Mouse (Mus musculus): ENCODE measurements around the gene Defa23. TPM values are rescaled to one million over a fixed set of nuclear protein-coding genes. Genes with fewer than 3 reads are reported as not detected.
"Not testable (repeated sequence)": the region's sequence is repeated elsewhere in the genome, so short reads cannot be mapped to it uniquely, and the experiment has no call there.

Gene Defa23
- not detected for total RNA-seq (2021)
- polyA plus RNA-seq (2012; rRNA removed) = not detected in 2 replicates
- long read RNA-seq = 0 reads

DNA sequence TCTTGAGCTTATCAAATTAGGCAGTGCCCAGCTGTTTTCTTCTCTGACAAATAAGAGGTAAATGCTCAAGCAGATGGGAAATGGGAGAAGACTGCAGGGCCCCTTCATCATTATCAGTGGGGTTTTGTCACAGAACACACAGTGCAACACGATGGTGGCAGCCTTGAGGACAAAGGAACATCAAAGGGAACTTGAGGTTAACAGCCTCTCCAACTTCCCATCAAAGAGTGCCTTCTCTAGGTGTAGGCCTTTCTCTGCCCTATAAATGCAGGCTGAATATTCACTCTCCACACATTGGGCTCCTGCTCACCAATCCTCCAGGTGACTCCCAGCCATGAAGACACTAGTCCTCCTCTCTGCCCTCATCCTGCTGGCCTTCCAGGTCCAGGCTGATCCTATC, at the start of gene Defa23:
TSS of gene Defa23 (plus strand) at position 301 of the 400 bp plus-strand sequence.
- not testable (repeated sequence) for DNase-seq

GRCm38 (mm10) chr8:21006801-21007200, 48.0 kb upstream of the Defa23 start:
- peak; percentile 36 for DNase-seq

GRCm38 (mm10) chr8:21008578-21008977, 46.3 kb upstream of the Defa23 start:
- peak; percentile 26 for DNase-seq

GRCm38 (mm10) chr8:21010548-21010947, 44.3 kb upstream of the Defa23 start:
- DNase-seq = not testable (repeated sequence)

- DNase-seq = not testable (repeated sequence)
Observed at GRCm38 (mm10) chr8:21025245-21025644, 29.6 kb upstream of the Defa23 start, which contains the start of gene Defa21. Gene Defa21 (plus strand): TSS chr8:21025545.

GRCm38 (mm10) chr8:21064738-21065137, 9.9 kb downstream of the Defa23 start, which contains the start of gene Defa35:
Gene Defa35 (plus strand): TSS chr8:21065038.
- not testable (repeated sequence) for DNase-seq

DNA sequence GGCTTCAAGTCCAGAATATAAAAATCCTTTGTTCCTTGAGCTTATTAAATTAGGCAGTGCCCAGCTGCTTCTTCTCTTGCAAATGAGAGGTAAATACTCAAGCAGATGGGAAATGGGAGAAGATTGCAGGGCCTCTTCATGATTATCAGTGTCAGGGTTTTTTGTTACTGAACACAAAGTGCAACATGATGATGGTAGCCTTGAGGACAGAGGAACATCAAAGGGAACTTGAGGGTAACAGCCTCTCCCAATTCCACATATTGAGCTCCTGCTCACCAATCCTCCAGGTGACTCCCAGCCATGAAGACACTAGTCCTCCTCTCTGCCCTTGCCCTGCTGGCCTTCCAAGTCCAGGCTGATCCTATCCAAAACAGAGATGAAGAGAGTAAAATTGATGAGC, 29.3 kb downstream of the Defa23 start, which contains the start of gene Defa25:
TSS of gene Defa25 (plus strand) at position 301 of the 400 bp plus-strand sequence.
- not testable (repeated sequence) for DNase-seq

GRCm38 (mm10) chr8:21093106-21093505, 38.3 kb downstream of the Defa23 start:
- peak; percentile 19 for DNase-seq

DNA sequence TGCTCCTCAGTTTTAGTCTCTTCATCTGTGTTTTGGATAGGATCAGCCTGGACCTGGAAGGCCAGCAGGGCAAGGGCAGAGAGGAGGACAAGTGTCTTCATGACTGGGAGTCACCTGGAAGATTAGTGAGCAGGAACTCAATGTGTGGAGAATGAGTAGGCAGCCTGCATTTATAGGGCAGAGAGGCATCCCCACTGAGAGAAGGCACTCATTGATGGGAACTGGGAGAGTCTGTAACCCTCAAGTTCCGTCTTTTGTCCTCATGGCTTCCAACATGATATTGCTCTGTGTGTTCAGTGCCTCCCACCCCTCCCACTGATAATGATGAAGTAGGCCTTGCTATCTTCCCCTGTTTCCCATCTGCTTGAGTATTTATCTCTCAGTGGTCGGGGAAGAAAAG, 41.1 kb downstream of the Defa23 start, which contains the start of gene Gm14851:
TSS of gene Gm14851 (minus strand) at position 101 of the 400 bp plus-strand sequence.
- DNase-seq = not testable (repeated sequence)

Other genes with a start within 250 kb of the Defa23 start
- not detected for gene Defb33, start 162.4 kb upstream of the Defa23 start, total RNA-seq (2021)
- not detected in 2 replicates for gene Defb33, start 162.4 kb upstream of the Defa23 start, polyA plus RNA-seq (2012; rRNA removed)
- gene Gm15056, start 152.4 kb upstream of the Defa23 start, total RNA-seq (2021) = not detected
- gene Gm15056, start 152.4 kb upstream of the Defa23 start, polyA plus RNA-seq (2012; rRNA removed) = not detected in 2 replicates
- not detected for gene Gm6040, start 133.0 kb upstream of the Defa23 start, total RNA-seq (2021)
- not detected in 2 replicates for gene Gm6040, start 133.0 kb upstream of the Defa23 start, polyA plus RNA-seq (2012; rRNA removed)
- gene AY761185, start 110.3 kb upstream of the Defa23 start, total RNA-seq (2021) = not detected
- gene AY761185, start 110.3 kb upstream of the Defa23 start, polyA plus RNA-seq (2012; rRNA removed) = not detected in 2 replicates
- gene Defa21, start 29.5 kb upstream of the Defa23 start, total RNA-seq (2021) = not detected
- not detected in 2 replicates for gene Defa21, start 29.5 kb upstream of the Defa23 start, polyA plus RNA-seq (2012; rRNA removed)
- gene Defa35, start 10.0 kb downstream of the Defa23 start, total RNA-seq (2021) = not detected
- gene Defa35, start 10.0 kb downstream of the Defa23 start, polyA plus RNA-seq (2012; rRNA removed) = not detected in 2 replicates
- gene Defa25, start 29.4 kb downstream of the Defa23 start, total RNA-seq (2021) = not detected
- gene Defa25, start 29.4 kb downstream of the Defa23 start, polyA plus RNA-seq (2012; rRNA removed) = not detected in 2 replicates
- not detected for gene Gm14851, start 41.0 kb downstream of the Defa23 start, total RNA-seq (2021)
- gene Gm14851, start 41.0 kb downstream of the Defa23 start, polyA plus RNA-seq (2012; rRNA removed) = not detected in 2 replicates
- not detected for gene Defa30, start 79.6 kb downstream of the Defa23 start, total RNA-seq (2021)
- not detected in 2 replicates for gene Defa30, start 79.6 kb downstream of the Defa23 start, polyA plus RNA-seq (2012; rRNA removed)
- not detected for gene Defa22, start 107.2 kb downstream of the Defa23 start, total RNA-seq (2021)
- not detected in 2 replicates for gene Defa22, start 107.2 kb downstream of the Defa23 start, polyA plus RNA-seq (2012; rRNA removed)
- gene Defa31, start 136.6 kb downstream of the Defa23 start, total RNA-seq (2021) = not detected
- not detected in 2 replicates for gene Defa31, start 136.6 kb downstream of the Defa23 start, polyA plus RNA-seq (2012; rRNA removed)
- not detected for gene Gm15293, start 146.5 kb downstream of the Defa23 start, total RNA-seq (2021)
- gene Gm15293, start 146.5 kb downstream of the Defa23 start, polyA plus RNA-seq (2012; rRNA removed) = not detected in 2 replicates
- not detected for gene Gm15292, start 194.7 kb downstream of the Defa23 start, total RNA-seq (2021)
- not detected in 2 replicates for gene Gm15292, start 194.7 kb downstream of the Defa23 start, polyA plus RNA-seq (2012; rRNA removed)

Data from adrenal gland, adult 2 months (tissue).